Mouse (Mus musculus) hindbrain, embryonic 11.5 days (tissue): ENCODE measurements around the gene Snap25. TPM values are rescaled to one million over a fixed set of nuclear protein-coding genes. Genes with fewer than 3 reads are reported as not detected.

Experiments
- ATAC-seq: fragments of 200-750 bp; cut with Nextera tagmentation; 2 replicates; pipeline ENCODE4 v1.8.0; 2017; ENCODE audit warnings: mild to moderate bottlenecking, moderate TSS enrichment, moderate library complexity; ENCODE audit not compliant: low FRiP score
- DNase-seq: peaks from one replicate; pipeline ENCODE4 v3.0.0-alpha.2; 2015; ENCODE audit warnings: low spot score
- H3K27ac ChIP-seq: fragments of 300-500 bp; sonication (generic); 2 replicates; pipeline ENCODE4 v1.5.1; 2014; ENCODE audit warnings: mild to moderate bottlenecking, low read depth, low read length
- H3K27me3 ChIP-seq: fragments of 300-500 bp; sonication (generic); 2 replicates; pipeline ENCODE4 v1.6.1; 2014; ENCODE audit warnings: mild to moderate bottlenecking, low read length, moderate library complexity, mixed read lengths; ENCODE audit not compliant: control insufficient read depth, insufficient read depth
- H3K36me3 ChIP-seq: fragments of 300-500 bp; sonication (generic); 2 replicates; pipeline ENCODE4 v1.6.1; 2014; ENCODE audit warnings: mild to moderate bottlenecking, low read length, moderate library complexity, mixed read lengths; ENCODE audit not compliant: control insufficient read depth, insufficient read depth
- H3K4me1 ChIP-seq: fragments of 300-500 bp; sonication (generic); replicated peaks from 2 replicates; pipeline ENCODE4 v1.6.1; 2014; ENCODE audit warnings: low read length, mixed read lengths; ENCODE audit not compliant: control insufficient read depth, insufficient read depth
- H3K4me2 ChIP-seq: fragments of 300-500 bp; sonication (generic); replicated peaks from 2 replicates; pipeline ENCODE4 v1.6.1; 2014; ENCODE audit warnings: mild to moderate bottlenecking, low read depth, low read length
- H3K4me3 ChIP-seq: fragments of 300-500 bp; sonication (generic); 2 replicates; pipeline ENCODE4 v1.5.1; 2014; ENCODE audit warnings: low read depth, low read length
- H3K9ac ChIP-seq: fragments of 300-500 bp; sonication (generic); 2 replicates; pipeline ENCODE4 v1.6.1; 2014; ENCODE audit warnings: low read depth, low read length
- H3K9me3 ChIP-seq: fragments of 300-500 bp; sonication (generic); 2 replicates; pipeline ENCODE4 v1.6.1; 2016; ENCODE audit warnings: low read length; ENCODE audit not compliant: control insufficient read depth
- WGBS: fragments of 180-500 bp; shearing (Covaris S2); extraction: QIAGEN DNeasy Blood & Tissue Kit; methylation state at CpG from one replicate; pipeline ENCODE4 v1.1.7; 2014; 5-methylcytosine and 5-hydroxymethylcytosine counted together
- polyA plus RNA-seq: library from polyadenylated mRNA; unstranded; fragments of >200 nt; fragmentation: Nextera tagmentation; extraction: Ambion mirVana; gene quantifications from 2 replicates; pipeline ENCODE4 v1.2.1, GENCODE M21; 2014

Snap25 gene
- polyA plus RNA-seq, 1 experiment from 2014 or later = 66.8 TPM

DNA sequence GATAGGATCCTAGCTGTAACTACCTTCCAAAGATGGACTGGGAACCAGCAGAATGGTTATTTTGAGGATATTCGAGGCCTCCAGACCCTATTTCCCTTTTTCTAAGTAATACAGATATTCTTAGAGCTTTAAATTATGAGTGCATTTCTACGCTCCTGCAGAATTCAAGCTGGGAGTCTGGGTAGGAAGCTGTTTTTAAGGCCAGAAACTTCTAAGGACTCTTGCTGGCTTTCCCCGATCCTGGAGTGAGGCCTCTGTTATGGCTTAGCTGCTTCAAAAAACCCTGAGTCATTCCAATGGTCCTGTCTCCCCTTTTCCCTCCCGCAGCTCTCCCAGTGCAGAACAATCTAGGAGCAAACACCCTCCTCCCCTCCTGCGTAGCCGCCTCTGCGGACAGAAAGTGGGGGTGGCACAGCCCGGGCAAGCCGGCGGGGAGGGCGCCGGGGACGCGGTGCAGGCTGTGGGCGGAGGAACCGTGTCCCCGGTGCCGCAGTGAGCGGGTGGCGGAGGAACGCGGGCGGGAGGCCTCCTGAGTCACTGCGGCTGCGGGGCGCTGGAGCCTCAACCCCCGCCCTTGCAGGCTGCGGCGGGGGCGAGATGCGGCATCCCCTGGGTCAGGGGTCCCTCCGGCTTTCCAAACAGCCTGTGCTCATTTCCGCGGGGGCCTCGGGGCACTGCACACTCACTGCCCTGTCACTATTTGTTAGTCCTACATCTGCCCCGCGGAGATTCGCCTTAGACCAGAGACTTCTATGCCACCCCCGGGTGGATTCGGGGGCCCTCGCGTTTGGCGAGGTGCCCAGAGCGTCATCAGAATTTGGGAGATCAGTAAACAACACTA is 34.7 kb upstream of the Snap25 start:
- Histone ChIP-seq H3K9ac (peak overlapping the region; percentile 74), H3K36me3 (no peaks in the 10 kb centered on the region), H3K9me3 (no peaks in the 10 kb centered on the region), H3K4me1 (no peaks in the 10 kb centered on the region; the same call in 1 of the 2 replicates), H3K4me2 (peak overlapping the region; percentile 89), H3K4me3 (peak overlapping the region; percentile 51), H3K27me3 (no peaks in the 10 kb centered on the region), H3K27ac (no peak overlapping the region)
- 3% methylated on average over 40 of the region's 44 CpGs for WGBS
- DNase-seq (peak; percentile 69), ATAC-seq (peak; percentile 81)

GRCm38 (mm10) chr2:136679280-136680221 is 33.7 kb upstream of the Snap25 start:
- no peaks in the 10 kb centered on the region; the same call in 1 of the 2 replicates for H3K4me1 ChIP-seq
- H3K9me3 ChIP-seq = no peaks in the 10 kb centered on the region
- peak overlapping the region; percentile 51 for H3K4me3 ChIP-seq
- H3K36me3 ChIP-seq = no peaks in the 10 kb centered on the region
- WGBS = 2% methylated on average over 24 of the region's 24 CpGs
- H3K27ac ChIP-seq = 0 out of 2 replicates have a peak overlapping the region, but pooled peaks have one; percentile 14
- peak overlapping the region; percentile 89 for H3K4me2 ChIP-seq
- H3K27me3 ChIP-seq = no peaks in the 10 kb centered on the region
- peak overlapping the region; percentile 74 for H3K9ac ChIP-seq
- DNase-seq = peak; percentile 73
- ATAC-seq = peak; percentile 88

DNA sequence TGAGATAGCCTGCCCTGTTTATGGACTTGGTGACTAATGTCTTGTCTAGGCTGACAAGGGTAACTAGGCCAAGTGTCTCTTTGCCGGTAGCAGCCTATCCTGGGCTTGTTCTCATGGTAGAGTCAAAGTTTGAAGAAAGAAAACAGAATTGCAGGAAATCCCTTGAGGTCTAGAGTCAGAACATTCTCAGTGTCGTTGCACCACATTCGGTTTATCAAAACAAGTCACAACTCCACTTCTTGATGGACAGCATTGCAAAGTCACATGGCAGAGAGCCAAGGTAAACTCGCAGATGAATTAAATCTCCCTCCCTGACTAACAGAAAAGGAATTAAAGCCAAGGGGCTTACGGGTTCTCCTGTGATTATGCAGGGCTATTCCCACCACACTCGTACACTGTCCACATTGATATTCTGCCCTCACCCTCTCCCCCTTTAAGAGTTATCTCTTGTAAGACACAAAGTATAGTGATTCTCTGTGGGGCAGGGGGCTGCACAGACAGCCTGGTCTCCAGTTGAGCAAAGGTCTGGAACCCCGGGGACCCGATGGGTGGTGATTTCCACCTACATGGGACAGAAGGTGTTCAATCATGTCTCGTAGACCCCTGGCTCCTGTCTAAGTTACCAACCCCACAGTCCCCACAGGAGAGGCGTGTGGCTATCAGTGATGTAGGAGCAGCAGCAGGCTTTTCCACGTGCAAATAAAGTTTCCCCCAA is 30.9 kb upstream of the Snap25 start:
- WGBS = 82% methylated on average over 11 of the region's 11 CpGs
- DNase-seq (no peak), ATAC-seq (no peak)
- H3K27me3 ChIP-seq = no peaks in the 10 kb centered on the region
- no peak overlapping the region for H3K4me3 ChIP-seq
- H3K4me2 ChIP-seq = no peak overlapping the region
- H3K4me1 ChIP-seq = no peaks in the 10 kb centered on the region; the same call in 1 of the 2 replicates
- no peaks in the 10 kb centered on the region for H3K9me3 ChIP-seq
- no peak overlapping the region for H3K27ac ChIP-seq
- no peak overlapping the region for H3K9ac ChIP-seq
- H3K36me3 ChIP-seq = no peaks in the 10 kb centered on the region

- ATAC-seq (no peak), DNase-seq (no peak)
- Histone ChIP-seq H3K4me1 (no peaks in the 10 kb centered on the region), H3K9ac (no peak overlapping the region), H3K36me3 (no peaks in the 10 kb centered on the region), H3K9me3 (no peaks in the 10 kb centered on the region), H3K4me2 (no peak overlapping the region), H3K27me3 (no peaks in the 10 kb centered on the region), H3K27ac (no peak overlapping the region), H3K4me3 (no peak overlapping the region)
- WGBS = 86% methylated on average over 3 of the region's 3 CpGs
Measured at GRCm38 (mm10) chr2:136686195-136686594, 27.1 kb upstream of the Snap25 start.

DNA sequence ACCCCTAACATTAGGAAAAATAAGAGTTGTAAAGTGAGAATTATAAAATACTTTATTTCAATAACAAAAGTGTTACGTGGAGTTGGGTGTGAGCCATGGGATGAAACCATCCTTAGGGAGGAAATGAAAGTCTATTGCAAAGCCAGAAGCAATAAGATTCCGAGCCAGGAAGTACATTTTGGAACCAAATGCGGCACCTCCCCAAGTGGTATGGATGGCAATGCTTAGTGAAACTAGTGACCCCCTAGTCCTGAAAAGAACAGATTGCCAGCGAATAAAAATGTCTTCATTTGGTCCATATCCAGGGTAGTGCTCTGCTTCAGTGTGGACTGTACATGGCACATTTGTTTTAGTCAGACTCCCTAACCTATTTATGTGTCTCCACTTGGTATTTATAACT is 25.9 kb upstream of the Snap25 start:
- no peak overlapping the region for H3K27ac ChIP-seq
- ATAC-seq (no peak), DNase-seq (no peak)
- no peaks in the 10 kb centered on the region for H3K9me3 ChIP-seq
- H3K4me1 ChIP-seq = no peaks in the 10 kb centered on the region
- H3K9ac ChIP-seq = no peak overlapping the region
- no peaks in the 10 kb centered on the region for H3K27me3 ChIP-seq
- no peak overlapping the region for H3K4me2 ChIP-seq
- 87% methylated on average over 4 of the region's 4 CpGs for WGBS
- no peak overlapping the region for H3K4me3 ChIP-seq
- no peaks in the 10 kb centered on the region for H3K36me3 ChIP-seq

- Histone ChIP-seq H3K27ac (no peak overlapping the region), H3K36me3 (no peaks in the 10 kb centered on the region), H3K4me3 (no peak overlapping the region), H3K27me3 (no peaks in the 10 kb centered on the region), H3K4me1 (no peaks in the 10 kb centered on the region), H3K9ac (no peak overlapping the region), H3K4me2 (no peak overlapping the region), H3K9me3 (no peaks in the 10 kb centered on the region)
- 91% methylated on average over 4 of the region's 4 CpGs for WGBS
- no peak for DNase-seq
- ATAC-seq = no peak
Measured at GRCm38 (mm10) chr2:136689476-136689875, 23.8 kb upstream of the Snap25 start.

DNA sequence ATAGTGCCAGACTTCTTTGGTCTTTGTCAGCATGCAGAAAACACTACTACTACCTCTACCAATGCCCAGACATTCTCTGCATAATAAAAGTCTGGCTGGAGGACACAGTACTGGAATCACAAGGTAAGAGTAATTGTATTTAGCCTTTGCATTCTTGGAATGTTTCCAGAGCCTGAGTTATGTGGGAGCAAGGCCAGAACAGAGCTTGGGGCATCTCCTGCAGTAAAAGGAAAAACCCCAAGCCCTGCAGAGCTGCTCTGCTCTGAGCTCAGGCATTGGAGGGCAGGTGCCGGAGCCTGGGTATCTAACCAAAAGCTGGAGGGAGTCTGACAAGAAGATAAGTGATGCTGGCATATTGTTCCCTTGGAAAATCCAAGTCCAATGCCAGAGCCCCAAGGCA is 21.6 kb upstream of the Snap25 start:
- WGBS = 84% methylated on average over 1 of the region's 1 CpGs
- H3K4me2 ChIP-seq = no peak overlapping the region
- no peak overlapping the region for H3K27ac ChIP-seq
- H3K9me3 ChIP-seq = no peaks in the 10 kb centered on the region
- no peaks in the 10 kb centered on the region for H3K4me1 ChIP-seq
- DNase-seq (no peak), ATAC-seq (no peak)
- H3K4me3 ChIP-seq = no peak overlapping the region
- no peak overlapping the region for H3K9ac ChIP-seq
- no peaks in the 10 kb centered on the region for H3K27me3 ChIP-seq
- no peaks in the 10 kb centered on the region for H3K36me3 ChIP-seq

DNA sequence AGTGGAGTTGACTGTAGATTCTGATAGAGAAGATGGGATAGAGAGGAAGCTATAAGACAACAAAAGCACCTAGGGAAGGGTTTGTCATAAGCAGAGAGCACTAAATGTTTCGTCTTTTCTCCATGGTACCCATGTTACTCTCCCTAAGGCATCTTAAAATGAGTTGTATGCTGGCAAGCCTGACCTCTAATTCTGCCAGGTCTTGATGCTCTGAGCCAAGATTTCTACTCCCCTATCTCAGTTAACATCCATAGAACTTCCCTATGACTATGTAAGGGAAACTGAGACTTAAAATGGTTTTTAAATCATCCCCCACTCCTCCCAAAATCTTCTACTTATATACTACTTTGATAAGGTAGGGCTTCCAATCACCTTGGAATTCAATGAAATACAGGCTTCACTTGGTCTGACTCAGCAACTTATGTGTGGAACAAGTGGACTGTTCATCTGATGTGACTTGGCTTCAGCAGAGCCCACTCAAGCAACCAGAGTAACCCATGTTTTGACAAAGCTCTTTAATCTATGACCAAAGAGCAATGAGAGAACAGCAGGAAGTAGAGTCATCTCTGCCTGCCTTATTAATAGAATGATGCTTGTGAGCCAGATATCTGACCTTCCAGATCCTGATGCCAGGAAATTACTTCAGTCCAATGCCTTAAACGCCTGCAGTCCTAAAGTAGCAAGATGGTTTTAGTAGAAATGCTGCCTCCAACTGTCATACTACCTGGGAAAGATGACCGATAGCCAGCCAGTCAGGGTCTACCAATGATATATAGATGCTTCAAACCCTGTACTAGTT is 13.6 kb upstream of the Snap25 start:
- 77% methylated on average over 3 of the region's 3 CpGs for WGBS
- no peak overlapping the region for H3K4me2 ChIP-seq
- DNase-seq (no peak), ATAC-seq (no peak)
- no peaks in the 10 kb centered on the region for H3K27me3 ChIP-seq
- no peak overlapping the region for H3K27ac ChIP-seq
- no peak overlapping the region for H3K9ac ChIP-seq
- H3K9me3 ChIP-seq = no peaks in the 10 kb centered on the region
- no peak overlapping the region for H3K4me3 ChIP-seq
- H3K4me1 ChIP-seq = no peaks in the 10 kb centered on the region
- no peaks in the 10 kb centered on the region for H3K36me3 ChIP-seq
